Mouse (Mus musculus): ENCODE data around the gene Mcm2.

The Mcm2 gene

GRCm38 (mm10) chr6:88850034-88850433, 48.5 kb downstream of the Mcm2 start:
- DNase-seq (ENCODE audit: low spot score in 2 of 2): no peak

GRCm38 (mm10) chr6:88849270-88849669, 49.3 kb downstream of the Mcm2 start:
- no peak for DNase-seq (ENCODE audit: low spot score in 2 of 2)

GRCm38 (mm10) chr6:88847571-88847970, 51.0 kb downstream of the Mcm2 start:
- no peak for DNase-seq (ENCODE audit: low spot score in 2 of 2)

- no peak for DNase-seq (ENCODE audit: low spot score in 2 of 2)
These were observed 53.5 kb downstream of the Mcm2 start for GRCm38 (mm10) chr6:88844901-88845565.

- DNase-seq (ENCODE audit: low spot score in 2 of 2): no peak
These were observed 54.5 kb downstream of the Mcm2 start for GRCm38 (mm10) chr6:88843781-88844725.

- DNase-seq (ENCODE audit: low spot score in 2 of 2): no peak
These were observed 55.3 kb downstream of the Mcm2 start for GRCm38 (mm10) chr6:88843241-88843640.

- DNase-seq (ENCODE audit: low spot score in 2 of 2): peak; percentile 70 to 81
These were observed 55.8 kb downstream of the Mcm2 start for GRCm38 (mm10) chr6:88842731-88843151.

GRCm38 (mm10) chr6:88841781-88842689, 56.5 kb downstream of the Mcm2 start, which contains the start of gene Abtb1:
TSS of gene Abtb1 (minus strand) at chr6:88841984.
- DNase-seq (ENCODE audit: low spot score in 2 of 2): peak; percentile 99 to 100

GRCm38 (mm10) chr6:88841514-88841780, 57.1 kb downstream of the Mcm2 start:
- DNase-seq (ENCODE audit: low spot score in 2 of 2): no peak

GRCm38 (mm10) chr6:88840791-88841513, 57.6 kb downstream of the Mcm2 start:
- no peak for DNase-seq (ENCODE audit: low spot score in 2 of 2)

- no peak for DNase-seq (ENCODE audit: low spot score in 2 of 2)
These were observed 58.4 kb downstream of the Mcm2 start for GRCm38 (mm10) chr6:88840211-88840610.

GRCm38 (mm10) chr6:88839135-88839970, 59.2 kb downstream of the Mcm2 start:
- no peak for DNase-seq (ENCODE audit: low spot score in 2 of 2)

- no peak for DNase-seq (ENCODE audit: low spot score in 2 of 2)
These were observed 60.0 kb downstream of the Mcm2 start for GRCm38 (mm10) chr6:88838613-88839012.

GRCm38 (mm10) chr6:88837999-88838398, 60.6 kb downstream of the Mcm2 start:
- no peak for DNase-seq (ENCODE audit: low spot score in 2 of 2)

GRCm38 (mm10) chr6:88836178-88836819, 62.3 kb downstream of the Mcm2 start:
- no peak for DNase-seq (ENCODE audit: low spot score in 2 of 2)

GRCm38 (mm10) chr6:88835047-88835446, 63.5 kb downstream of the Mcm2 start:
- no peak for DNase-seq (ENCODE audit: low spot score in 2 of 2)

Data from right cerebral cortex, postnatal 10 days (tissue).